Mouse (Mus musculus) midbrain, postnatal 0 days (tissue): Measurements from ENCODE around the gene 4932415D10Rik. TPM values are rescaled to one million over a fixed set of nuclear protein-coding genes. Genes with fewer than 3 reads are reported as not detected.
A peak's percentile ranks its signal among the peaks of the same experiment; 100 is the strongest.

Experiments
- ATAC-seq: fragments of 200-750 bp; cut with Nextera tagmentation; 2 replicates; pipeline ENCODE4 v1.8.0; 2017; ENCODE audit warnings: moderate number of reproducible peaks, mild to moderate bottlenecking, moderate TSS enrichment, moderate library complexity; ENCODE audit not compliant: low FRiP score
- DNase-seq: peaks from one replicate; pipeline ENCODE4 v3.0.0-alpha.2; 2015; ENCODE audit warnings: low spot score
- H3K27ac ChIP-seq: fragments of 300-500 bp; sonication (generic); 2 replicates; pipeline ENCODE4 v1.5.1; 2014; ENCODE audit warnings: low read depth, mild to moderate bottlenecking, low read length, mixed read lengths
- H3K27me3 ChIP-seq: fragments of 300-500 bp; sonication (generic); 2 replicates; pipeline ENCODE4 v1.6.1; 2014; ENCODE audit warnings: low read length, control low read depth, mixed read lengths; ENCODE audit not compliant: insufficient read depth
- H3K36me3 ChIP-seq: fragments of 300-500 bp; sonication (generic); 2 replicates; pipeline ENCODE4 v1.6.1; 2014; ENCODE audit warnings: low read length, control low read depth, mixed read lengths; ENCODE audit not compliant: insufficient read depth
- H3K4me1 ChIP-seq: fragments of 300-500 bp; sonication (generic); 2 replicates; pipeline ENCODE4 v1.6.1; 2014; ENCODE audit warnings: mild to moderate bottlenecking, control low read depth, antibody characterized with exemption, low read length, mixed read lengths; ENCODE audit not compliant: insufficient read depth
- H3K4me2 ChIP-seq: fragments of 300-500 bp; sonication (generic); 2 replicates; pipeline ENCODE4 v1.6.1; 2014; ENCODE audit warnings: low read depth, mild to moderate bottlenecking, low read length, mixed read lengths; ENCODE audit not compliant: poor library complexity, severe bottlenecking
- H3K4me3 ChIP-seq: fragments of 300-500 bp; sonication (generic); 2 replicates; pipeline ENCODE4 v1.5.1; 2014; ENCODE audit warnings: low read depth, mild to moderate bottlenecking, low read length, moderate library complexity
- H3K9ac ChIP-seq: fragments of 300-500 bp; sonication (generic); replicated peaks from 2 replicates; pipeline ENCODE4 v1.6.1; 2014; ENCODE audit warnings: mild to moderate bottlenecking, low read length, moderate library complexity, mixed read lengths; ENCODE audit not compliant: poor library complexity, severe bottlenecking
- H3K9me3 ChIP-seq: fragments of 300-500 bp; sonication (generic); 2 replicates; pipeline ENCODE4 v1.6.1; 2016; ENCODE audit warnings: low read length, control low read depth
- CTCF ChIP-seq: IDR thresholded peaks from 2 replicates; pipeline ENCODE4 v1.5.1; 2016; ENCODE audit warnings: antibody characterized with exemption, mild to moderate bottlenecking
- WGBS: fragments of 180-500 bp; shearing (Covaris S2); extraction: QIAGEN DNeasy Blood & Tissue Kit; methylation state at CpG from one replicate; pipeline ENCODE4 v1.1.7; 2014; 5-methylcytosine and 5-hydroxymethylcytosine counted together
- polyA plus RNA-seq: library from polyadenylated mRNA; unstranded; fragments of >200 nt; fragmentation: Nextera tagmentation; extraction: Ambion mirVana; gene quantifications from 2 replicates; pipeline ENCODE4 v1.2.1, GENCODE M21; 2015
- total RNA-seq: library from RNA; depleted of rRNA; stranded (reverse); fragments of >200 nt; gene quantifications from 2 replicates; pipeline ENCODE4 v1.2.3, GENCODE M21; 2014; rRNA removed

Gene 4932415D10Rik
- under 0.01 TPM in 1 of 2 replicates, not detected in the other for total RNA-seq
- not detected in 2 replicates for polyA plus RNA-seq

DNA sequence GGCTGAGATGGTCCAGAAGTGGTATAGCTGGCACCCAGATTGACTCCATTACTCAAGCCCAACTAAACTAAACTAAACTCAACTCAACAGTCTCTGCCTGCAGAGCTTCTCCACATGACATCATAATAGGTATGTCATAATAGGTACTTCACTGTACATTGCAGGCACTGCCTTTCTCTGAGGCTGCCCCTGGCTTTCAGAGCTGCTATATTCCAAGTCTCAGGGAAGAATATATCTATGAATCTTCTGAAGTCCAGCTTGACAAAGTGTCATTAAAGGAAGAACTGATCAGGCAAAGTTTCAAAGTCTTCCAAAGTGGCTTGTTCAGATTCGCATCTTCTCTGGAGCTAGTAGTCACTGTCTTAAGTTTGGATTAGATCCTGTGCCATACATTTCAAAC is at the start of gene 4932415D10Rik:
Gene 4932415D10Rik, minus strand, starts transcription at position 101 of the 400 bp plus-strand sequence.
- no peak for TF ChIP-seq CTCF
- no peaks in the 10 kb centered on the region for H3K4me1 ChIP-seq
- ATAC-seq = no peak
- 95% methylated on average over 1 of the region's 1 CpGs for WGBS
- no peak within 1 kb of the TSS for H3K4me3 ChIP-seq
- H3K27me3 ChIP-seq = no peaks in the 10 kb centered on the region
- H3K4me2 ChIP-seq = no peak within 1 kb of the TSS
- no peak within 1 kb of the TSS for H3K9ac ChIP-seq
- no peaks in the 10 kb centered on the region for H3K36me3 ChIP-seq
- no peak within 1 kb of the TSS for H3K27ac ChIP-seq
- no peak for DNase-seq
- H3K9me3 ChIP-seq = no peaks in the 10 kb centered on the region

DNA sequence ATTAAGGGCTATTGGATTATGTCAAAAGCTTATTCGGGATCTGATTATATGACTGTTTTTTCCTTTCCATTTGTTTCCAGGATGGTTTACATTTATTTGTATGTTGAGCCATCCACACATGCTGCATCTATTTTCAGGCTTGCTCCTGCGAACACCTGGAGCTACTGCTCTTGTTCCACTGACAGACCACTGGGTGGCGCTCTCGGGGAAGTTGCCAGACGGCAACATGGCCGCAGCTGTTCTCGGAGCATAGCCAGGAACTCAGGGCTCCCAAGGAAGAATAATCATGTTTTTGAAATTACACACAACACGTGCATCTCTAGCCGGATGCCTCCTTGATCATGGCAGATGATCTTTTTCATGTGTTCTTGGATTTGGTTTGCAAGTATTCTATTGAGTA is 45.5 kb upstream of the 4932415D10Rik start:
- Histone ChIP-seq H3K4me3 (no peak overlapping the region), H3K27me3 (no peaks in the 10 kb centered on the region), H3K9ac (no peak overlapping the region), H3K27ac (no peak overlapping the region), H3K4me1 (no peaks in the 10 kb centered on the region), H3K4me2 (no peak overlapping the region), H3K9me3 (peaks cover 37% of the 10 kb centered on the region), H3K36me3 (peaks cover 12% of the 10 kb centered on the region)
- TF ChIP-seq CTCF = no peak
- DNase-seq = no peak
- no peak for ATAC-seq
- 88% methylated on average over 9 of the region's 9 CpGs for WGBS

DNA sequence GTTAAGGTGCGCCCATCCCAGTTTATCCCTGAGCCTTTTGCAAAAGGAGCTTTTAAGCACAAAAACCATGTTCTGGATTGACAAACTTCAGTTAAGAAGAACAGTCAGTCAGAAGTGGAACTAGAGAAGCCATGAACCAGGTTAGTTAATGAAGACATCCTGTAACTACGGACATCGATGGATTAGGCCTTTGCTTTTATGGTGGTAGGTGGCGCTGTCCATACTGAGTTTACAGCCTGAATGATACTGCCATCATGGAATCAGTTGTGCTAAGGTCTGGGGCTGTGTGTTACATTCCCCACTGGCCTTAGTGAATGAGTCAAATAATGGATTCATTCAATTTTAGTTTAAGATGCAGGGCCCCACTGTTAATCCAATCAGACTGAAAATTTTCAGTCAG is 39.0 kb upstream of the 4932415D10Rik start:
- DNase-seq = no peak
- peak; percentile 29; the same call in 1 of the 2 replicates for TF ChIP-seq CTCF
- no peak for ATAC-seq
- H3K9ac ChIP-seq = no peak overlapping the region
- no peak overlapping the region for H3K27ac ChIP-seq
- no peak overlapping the region for H3K4me3 ChIP-seq
- H3K4me2 ChIP-seq = no peak overlapping the region
- 95% methylated on average over 4 of the region's 4 CpGs for WGBS
- H3K9me3 ChIP-seq = peaks cover 8% of the 10 kb centered on the region; the same call in 1 of the 2 replicates
- H3K36me3 ChIP-seq = no peaks in the 10 kb centered on the region
- H3K4me1 ChIP-seq = no peaks in the 10 kb centered on the region
- no peaks in the 10 kb centered on the region for H3K27me3 ChIP-seq

DNA sequence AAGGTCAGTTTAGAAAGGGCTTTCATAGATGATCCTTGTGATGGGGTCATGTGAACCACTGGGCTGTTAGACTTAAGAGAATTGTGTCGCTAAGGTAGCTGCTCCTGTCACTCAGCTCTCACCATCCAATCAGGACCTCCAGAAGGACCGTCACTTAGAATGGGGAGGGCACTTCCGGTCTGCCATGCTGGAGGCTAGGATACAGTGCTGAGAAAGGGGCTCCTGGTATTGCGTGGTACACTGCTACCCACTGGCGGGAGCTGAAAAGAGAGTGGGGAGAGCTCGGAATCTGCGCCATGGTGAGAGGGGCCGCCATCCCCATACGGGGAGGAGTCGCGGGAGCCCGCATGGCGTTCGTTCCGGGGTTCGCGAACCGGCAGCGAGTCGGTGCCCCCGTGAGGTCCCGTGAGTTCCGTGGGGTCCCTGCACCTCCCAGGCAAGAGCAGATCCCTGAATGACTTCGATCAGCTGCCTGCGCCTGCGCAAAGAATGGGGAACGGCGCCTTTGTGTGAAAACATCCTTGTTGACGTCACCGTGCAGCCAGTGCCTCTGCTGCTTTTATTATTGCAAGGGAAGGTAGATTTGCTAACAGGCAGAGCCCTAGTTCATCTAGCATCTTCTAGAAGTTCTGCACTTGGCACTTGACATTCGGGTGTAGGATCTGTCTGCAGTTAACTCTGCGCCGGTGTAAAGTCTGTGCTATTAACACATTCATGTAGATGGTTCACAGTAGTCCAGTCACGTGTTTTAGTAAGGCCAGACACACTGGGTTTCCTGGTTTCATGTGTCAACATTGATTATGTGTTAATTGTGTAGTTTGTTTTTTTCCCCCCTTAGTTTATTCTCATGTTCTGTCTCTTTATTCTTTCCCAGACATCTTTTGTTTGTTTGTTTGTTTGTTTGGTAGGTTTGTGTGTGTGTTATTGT is 38.0 kb upstream of the 4932415D10Rik start, which contains the start of gene Gm4924:
Gene Gm4924, plus strand, starts transcription at position 173 of the 928 bp plus-strand sequence.
- Histone ChIP-seq H3K27me3 (no peaks in the 10 kb centered on the region), H3K4me2 (peak within 1 kb of the TSS; percentile 50), H3K4me1 (no peaks in the 10 kb centered on the region), H3K9me3 (0 out of 2 replicates have a peak, but pooled peaks cover 3% of the 10 kb centered on the region), H3K36me3 (no peaks in the 10 kb centered on the region), H3K4me3 (peak within 1 kb of the TSS; percentile 58), H3K9ac (peak within 1 kb of the TSS; percentile 84), H3K27ac (peak within 1 kb of the TSS; percentile 98)
- ATAC-seq (peak; percentile 99), DNase-seq (peak; percentile 96)
- 3% methylated on average over 34 of the region's 34 CpGs for WGBS
- peak; percentile 23 for TF ChIP-seq CTCF

DNA sequence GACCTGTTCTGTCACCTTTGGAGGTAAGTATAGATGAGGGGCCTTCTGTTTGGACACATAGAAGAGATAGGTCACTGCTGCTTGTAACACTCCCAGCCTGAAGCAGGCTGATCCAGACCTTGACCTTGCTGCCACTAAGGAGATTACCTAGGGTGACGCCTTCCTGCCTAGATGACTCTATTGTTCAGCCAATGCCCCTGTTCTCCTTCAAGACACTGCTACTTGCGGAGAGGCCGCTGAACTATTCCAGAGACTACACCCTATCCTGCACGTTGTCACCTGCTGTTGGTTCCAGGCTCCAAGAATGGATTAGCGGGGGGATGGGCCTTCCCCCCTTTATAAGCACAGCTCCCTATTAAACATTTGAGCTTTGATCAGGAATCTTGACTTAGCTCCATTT is 13.4 kb upstream of the 4932415D10Rik start:
- no peak for TF ChIP-seq CTCF
- Histone ChIP-seq H3K4me1 (no peaks in the 10 kb centered on the region), H3K27me3 (no peaks in the 10 kb centered on the region), H3K36me3 (no peaks in the 10 kb centered on the region), H3K9me3 (0 out of 2 replicates have a peak, but pooled peaks cover 4% of the 10 kb centered on the region), H3K4me2 (no peak overlapping the region), H3K27ac (no peak overlapping the region), H3K9ac (no peak overlapping the region), H3K4me3 (no peak overlapping the region)
- 80% methylated on average over 5 of the region's 5 CpGs for WGBS
- DNase-seq (no peak), ATAC-seq (no peak)

DNA sequence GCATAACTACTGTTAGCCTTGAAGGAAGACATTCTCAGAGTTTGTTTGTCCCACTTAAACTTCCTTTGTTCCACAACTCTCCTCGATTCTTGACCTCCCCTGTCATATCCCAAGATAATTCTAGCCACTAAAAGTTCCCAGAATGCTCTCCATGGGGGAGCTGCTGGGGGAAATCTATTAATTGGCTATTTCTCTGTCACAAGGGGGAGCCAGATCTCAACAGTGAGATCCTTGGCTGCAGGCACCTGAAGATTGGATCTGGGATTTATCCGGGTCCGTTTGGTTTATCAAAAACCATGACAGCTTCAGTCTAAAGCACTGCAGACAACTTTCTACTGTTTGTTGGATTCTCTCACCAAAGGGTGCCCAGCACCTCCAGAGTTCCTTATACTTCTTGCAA is 3.8 kb upstream of the 4932415D10Rik start:
- TF ChIP-seq CTCF = no peak
- whole genome bisulfite sequencing = 70% methylated on average over 3 of the region's 3 CpGs

More for the DNA sequence above, 3.8 kb upstream of the 4932415D10Rik start:
- no peak overlapping the region for H3K27ac ChIP-seq
- no peaks in the 10 kb centered on the region for H3K36me3 ChIP-seq
- no peaks in the 10 kb centered on the region for H3K9me3 ChIP-seq
- H3K4me3 ChIP-seq = no peak overlapping the region
- DNase-seq = peak; percentile 0
- no peaks in the 10 kb centered on the region for H3K27me3 ChIP-seq
- no peak overlapping the region for H3K9ac ChIP-seq
- no peak for ATAC-seq
- H3K4me2 ChIP-seq = no peak overlapping the region
- no peaks in the 10 kb centered on the region for H3K4me1 ChIP-seq
